ENCODE assay signal across 28 mouse cellular contexts in genomic region chr4:40800873-40801272, GRCm38 (mm10). TPM values are rescaled to one million over a fixed set of nuclear protein-coding genes. Genes with fewer than 3 reads are reported as not detected.
DNase-seq lines count a peak whose midpoint lies in the region; ATAC-seq and TF ChIP-seq lines count a peak whose summit lies in the region.
"Had no signal": no experiment of that assay in that cellular context is flagged by ENCODE, and none has a peak within 500 bp of the region (broad histone marks: within the 10 kb centered on the region; RNA-seq: fewer than 3 reads in every experiment).

No protein-coding gene starts in this region.

- H3K4me1 ChIP-seq in heart, embryonic 15.5 days (replicated peaks) = peaks cover 28% of the 10 kb centered on the region
- peaks cover 15% of the 10 kb centered on the region for H3K4me1 ChIP-seq in embryonic fibroblast, embryonic 13.5 days (ENCODE audit: control insufficient read depth, insufficient read depth, low read length)
- H3K4me1 ChIP-seq in midbrain, embryonic 10.5 days = no peaks in the 10 kb centered on the region
- H3K4me1 ChIP-seq: hindbrain, embryonic 15.5 days; midbrain, embryonic 13.5 days; neural tube, embryonic 13.5 days had no signal

- H3K36me3 ChIP-seq in heart, embryonic 15.5 days = peaks cover 28% of the 10 kb centered on the region
- H3K36me3 ChIP-seq in midbrain, embryonic 10.5 days = peaks cover 23% of the 10 kb centered on the region; the same call in 1 of the 2 replicates
- H3K36me3 ChIP-seq: hindbrain, embryonic 15.5 days; midbrain, embryonic 13.5 days had no signal

- DNase-seq in gastrocnemius, adult 2 months = no peak
- DNase-seq in gastrocnemius, adult 18-20 months (ENCODE audit: low spot score) = no peak
- no peak for DNase-seq in heart, postnatal 25 days (ENCODE audit: low spot score)
- DNase-seq in adipocyte (ENCODE audit: low spot score) = peak; percentile 66
- no peak for DNase-seq in kidney, adult 11 months
- DNase-seq in midbrain, embryonic 10.5 days (ENCODE audit: low spot score) = no peak
- DNase-seq: adrenal gland, postnatal 10 days; cerebellum, adult 18-20 months; cerebellum, postnatal 14 days; gastrocnemius, postnatal 36 days; kidney, adult 2 months; kidney, postnatal 36 days; lung, postnatal 4 days; thymus, adult 18-20 months; thymus, postnatal 36 days had no signal

- H3K27ac ChIP-seq in gastrocnemius, adult 2 months = 0 out of 2 replicates have a peak overlapping the region, but pooled peaks have one; percentile 9
- peak overlapping the region; percentile 2; the same call in 1 of the 2 replicates for H3K27ac ChIP-seq in heart, embryonic 15.5 days
- peak overlapping the region; percentile 56; the same call in 1 of the 2 replicates for H3K27ac ChIP-seq in embryonic fibroblast, embryonic 13.5 days (ENCODE audit: insufficient read depth, low read length)
- H3K27ac ChIP-seq in midbrain, embryonic 10.5 days (replicated peaks) = no peak overlapping the region
- H3K27ac ChIP-seq: hindbrain, embryonic 15.5 days; layer of hippocampus, adult 2 months; left cerebral cortex, adult 2 months; midbrain, embryonic 13.5 days; neural tube, embryonic 13.5 days; stomach, postnatal 0 days had no signal

- no peak overlapping the region for H3K4me3 ChIP-seq in gastrocnemius, adult 2 months
- H3K4me3 ChIP-seq in heart, embryonic 15.5 days = no peak overlapping the region
- H3K4me3 ChIP-seq in embryonic fibroblast, embryonic 13.5 days (ENCODE audit: insufficient read depth, low read length) = no peak overlapping the region
- H3K4me3 ChIP-seq in midbrain, embryonic 10.5 days = no peak overlapping the region
- H3K4me3 ChIP-seq: hindbrain, embryonic 15.5 days; layer of hippocampus, adult 2 months; left cerebral cortex, adult 2 months; megakaryocyte, embryonic 14.5 days; midbrain, embryonic 13.5 days; neural tube, embryonic 13.5 days had no signal

- WGBS in heart, embryonic 15.5 days = 64% methylated on average over 3 of the region's 3 CpGs
- WGBS in midbrain, embryonic 10.5 days = 76% methylated on average over 3 of the region's 3 CpGs

- H3K9me3 ChIP-seq in heart, embryonic 15.5 days (replicated peaks) = no peaks in the 10 kb centered on the region
- no peaks in the 10 kb centered on the region for H3K9me3 ChIP-seq in midbrain, embryonic 10.5 days (replicated peaks)
- H3K9me3 ChIP-seq: G1E; hindbrain, embryonic 15.5 days; midbrain, embryonic 13.5 days; neural tube, embryonic 13.5 days had no signal

- intact Hi-C loops in gastrocnemius, adult 2 months (cut with DNase I) = no loop called here
- intact Hi-C loops in heart, postnatal 25 days (cut with DNase I) = no loop called here

- no peak overlapping the region for H3K4me2 ChIP-seq in heart, embryonic 15.5 days
- H3K4me2 ChIP-seq: heart, embryonic 11.5 days; hindbrain, embryonic 15.5 days; midbrain, embryonic 13.5 days; neural tube, embryonic 13.5 days had no signal

- TF ChIP-seq POLR2A in embryonic fibroblast, embryonic 13.5 days (IDR thresholded peaks at IDR 0.05; ENCODE audit: low read depth, low read length) = no peak

- ATAC-seq in heart, embryonic 15.5 days (replicated peaks; ENCODE audit: insufficient number of reproducible peaks, insufficient read depth, low FRiP score, low read depth) = no peak
- ATAC-seq: forebrain, embryonic 14.5 days; lung, postnatal 0 days; midbrain, embryonic 13.5 days had no signal

- H3K9ac ChIP-seq in heart, embryonic 15.5 days = no peak overlapping the region
- H3K9ac ChIP-seq: hindbrain, embryonic 15.5 days; midbrain, embryonic 13.5 days; neural tube, embryonic 13.5 days had no signal

- no peak for TF ChIP-seq CTCF in gastrocnemius, adult 2 months (IDR thresholded peaks at IDR 0.05)
- TF ChIP-seq CTCF in embryonic fibroblast, embryonic 13.5 days (IDR thresholded peaks at IDR 0.05; ENCODE audit: borderline replicate concordance, insufficient read depth, low read length) = no peak

- H3K27me3 ChIP-seq in heart, embryonic 15.5 days = no peaks in the 10 kb centered on the region
- H3K27me3 ChIP-seq in midbrain, embryonic 10.5 days (ENCODE audit: low read depth, poor library complexity, severe bottlenecking) = no peaks in the 10 kb centered on the region
- H3K27me3 ChIP-seq: hindbrain, embryonic 15.5 days; megakaryocyte, embryonic 14.5 days; midbrain, embryonic 13.5 days; neural tube, embryonic 13.5 days had no signal

RNA-seq across cellular contexts. Expression of gene Smu1, which starts 43.1 kb away (rescaled TPM):
- 10 to 100 TPM; 33.1 to 34.2 TPM for total RNA-seq in gastrocnemius, adult 2 months (2021)
- 10 to 100 TPM; 29.4 to 29.7 TPM for total RNA-seq in gastrocnemius, adult 18-20 months (2021)
- polyA plus RNA-seq in heart, embryonic 15.5 days (2015; fragmentation: Nextera tagmentation; extraction: Ambion mirVana) = 83.8 and 101 TPM in 2 replicates
- 10 to 100 TPM; 31.5 to 31.8 TPM for total RNA-seq in heart, postnatal 25 days (2021)
- 76.1 and 91.2 TPM in 2 replicates for polyA plus RNA-seq in embryonic fibroblast, embryonic 13.5 days (2011; ENCODE audit: insufficient read length, low read depth, missing spikeins)
- polyA plus RNA-seq in midbrain, embryonic 10.5 days (2016; fragmentation: Nextera tagmentation; extraction: Ambion mirVana) = 197 and 199 TPM in 2 replicates

RNA-seq across cellular contexts. Expression of gene B4galt1, which starts 52.9 kb away (rescaled TPM):
- total RNA-seq in gastrocnemius, adult 2 months (2021) = 10 to 100 TPM; 30.5 to 42.2 TPM
- 10 to 100 TPM; 23.0 to 25.4 TPM for total RNA-seq in gastrocnemius, adult 18-20 months (2021)
- polyA plus RNA-seq in heart, embryonic 15.5 days (2015; fragmentation: Nextera tagmentation; extraction: Ambion mirVana) = 53.7 and 59.5 TPM in 2 replicates
- total RNA-seq in heart, postnatal 25 days (2021) = 10 to 100 TPM; 58.2 to 70.4 TPM
- polyA plus RNA-seq in embryonic fibroblast, embryonic 13.5 days (2011; ENCODE audit: insufficient read length, low read depth, missing spikeins) = 103 and 119 TPM in 2 replicates
- 18.3 and 18.4 TPM in 2 replicates for polyA plus RNA-seq in midbrain, embryonic 10.5 days (2016; fragmentation: Nextera tagmentation; extraction: Ambion mirVana)
